Comparison of ENCODE assay signal across 9 mouse cellular contexts in the genomic region with DNA sequence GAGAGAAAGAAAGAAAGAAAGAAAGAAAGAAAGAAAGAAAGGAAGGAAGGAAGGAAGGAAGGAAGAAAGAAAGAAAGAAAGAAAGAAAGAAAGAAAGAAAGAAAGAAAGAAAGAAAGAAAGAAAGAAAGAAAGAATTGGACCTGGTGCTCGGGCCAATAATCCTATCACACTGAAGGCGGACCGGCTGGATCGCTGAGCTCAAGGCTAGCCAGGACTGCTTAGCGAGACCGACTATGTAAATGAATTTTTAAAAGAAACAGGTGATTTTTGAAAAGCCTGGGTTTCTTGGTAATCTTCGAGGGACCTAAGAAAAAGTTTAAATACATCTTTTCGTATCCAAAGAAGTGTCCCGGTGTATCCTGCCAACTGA. TPM values are rescaled to one million over a fixed set of nuclear protein-coding genes. Genes with fewer than 3 reads are reported as not detected.
DNase-seq lines count a peak whose midpoint lies in the region; ATAC-seq lines count a peak whose summit lies in the region.
"Not testable (repeated sequence)": the region's sequence is repeated elsewhere in the genome, so short reads cannot be mapped to it uniquely, and the experiment has no call there.
"Had no signal": no experiment of that assay in that cellular context is flagged by ENCODE, and none has a peak within 500 bp of the region (broad histone marks: within the 10 kb centered on the region; RNA-seq: fewer than 3 reads in every experiment).

No protein-coding gene starts in this region.

- H3K9me3 ChIP-seq in forebrain, embryonic 11.5 days (ENCODE audit: control insufficient read depth, low read length); heart, embryonic 14.5 days (ENCODE audit: control insufficient read depth, low read length); intestine, embryonic 15.5 days; limb, embryonic 15.5 days; neural tube, embryonic 13.5 days: not testable (repeated sequence)

- H3K4me2 ChIP-seq in forebrain, embryonic 11.5 days (ENCODE audit: low read depth, low read length, severe bottlenecking) = peak overlapping the region; percentile 34; the same call in 1 of the 2 replicates
- H3K4me2 ChIP-seq in heart, embryonic 14.5 days (ENCODE audit: low read length) = peak overlapping the region; percentile 57
- H3K4me2 ChIP-seq in intestine, embryonic 15.5 days (replicated peaks) = peak overlapping the region; percentile 49
- peak overlapping the region; percentile 39 for H3K4me2 ChIP-seq in limb, embryonic 15.5 days
- peak overlapping the region; percentile 51 for H3K4me2 ChIP-seq in neural tube, embryonic 13.5 days

- H3K27me3 ChIP-seq in forebrain, embryonic 11.5 days (ENCODE audit: control insufficient read depth, insufficient read depth, low read length); heart, embryonic 14.5 days (ENCODE audit: control insufficient read depth, insufficient read depth, low read length); intestine, embryonic 15.5 days (replicated peaks); limb, embryonic 15.5 days; neural tube, embryonic 13.5 days: not testable (repeated sequence)

- H3K27ac ChIP-seq in forebrain, embryonic 11.5 days (ENCODE audit: low read depth, low read length) = not testable (repeated sequence)
- peak overlapping the region in 1 of 2 experiments; percentile 99; a peak in 3 of 4 replicates for H3K27ac ChIP-seq in heart, embryonic 14.5 days (replicated peaks in 1 of 2; ENCODE audit: control insufficient read depth in 1 of 2, insufficient read depth in 1 of 2, low read depth in 2 of 2, low read length in 2 of 2)
- H3K27ac ChIP-seq in intestine, embryonic 15.5 days = peak overlapping the region; percentile 95
- H3K27ac ChIP-seq in limb, embryonic 15.5 days = peak overlapping the region; percentile 99
- H3K27ac ChIP-seq in neural tube, embryonic 13.5 days (replicated peaks) = peak overlapping the region; percentile 95

- ATAC-seq in cerebellum, adult (ENCODE audit: insufficient number of reproducible peaks, low FRiP score, low TSS enrichment) = peak; percentile 7; the same call in 1 of the 2 replicates
- peak; percentile 32 for ATAC-seq in forebrain, embryonic 11.5 days (replicated peaks; ENCODE audit: low FRiP score)
- ATAC-seq in heart, embryonic 14.5 days (ENCODE audit: insufficient number of reproducible peaks, insufficient read depth, low FRiP score, low read depth) = 0 out of 2 replicates have a peak, but pooled peaks have one; percentile 11
- ATAC-seq in intestine, embryonic 15.5 days = peak; percentile 61
- ATAC-seq in limb, embryonic 15.5 days (ENCODE audit: insufficient number of reproducible peaks, low FRiP score, low TSS enrichment, low read depth) = peak; percentile 7; the same call in 1 of the 2 replicates
- peak; percentile 3; the same call in 1 of the 2 replicates for ATAC-seq in megakaryocyte, adult 5-6 weeks (ENCODE audit: poor library complexity, severe bottlenecking)
- peak; percentile 47 for ATAC-seq in neural tube, embryonic 13.5 days (ENCODE audit: low read depth)

- not testable (repeated sequence) for DNase-seq in forebrain, embryonic 11.5 days (ENCODE audit: low spot score)

- 1% methylated on average over 9 of the region's 9 CpGs for WGBS in forebrain, embryonic 11.5 days
- under 1% methylated on average over 9 of the region's 9 CpGs for WGBS in heart, embryonic 14.5 days
- WGBS in intestine, embryonic 15.5 days = 1% methylated on average over 9 of the region's 9 CpGs
- under 1% methylated on average over 9 of the region's 9 CpGs for WGBS in limb, embryonic 15.5 days
- 1% methylated on average over 9 of the region's 9 CpGs for WGBS in neural tube, embryonic 13.5 days

- peak overlapping the region; percentile 41 for H3K9ac ChIP-seq in forebrain, embryonic 11.5 days (ENCODE audit: low read length)
- H3K9ac ChIP-seq in heart, embryonic 14.5 days (ENCODE audit: low read length) = peak overlapping the region; percentile 100
- peak overlapping the region; percentile 23; the same call in 1 of the 2 replicates for H3K9ac ChIP-seq in intestine, embryonic 15.5 days
- H3K9ac ChIP-seq in limb, embryonic 15.5 days = not testable (repeated sequence)
- peak overlapping the region; percentile 66; the same call in 1 of the 2 replicates for H3K9ac ChIP-seq in neural tube, embryonic 13.5 days

- peak overlapping the region; percentile 100 for H3K4me3 ChIP-seq in forebrain, embryonic 11.5 days (ENCODE audit: low read depth, low read length)
- peak overlapping the region; percentile 43 to 98 for H3K4me3 ChIP-seq in heart, embryonic 14.5 days (ENCODE audit: control insufficient read depth in 1 of 2, insufficient read depth in 1 of 2, low read depth in 1 of 2, low read length in 2 of 2)
- H3K4me3 ChIP-seq in intestine, embryonic 15.5 days (replicated peaks) = peak overlapping the region; percentile 97
- H3K4me3 ChIP-seq in limb, embryonic 15.5 days = peak overlapping the region; percentile 95
- peak overlapping the region; percentile 98 for H3K4me3 ChIP-seq in neural tube, embryonic 13.5 days

- not testable (repeated sequence) for H3K4me1 ChIP-seq in forebrain, embryonic 11.5 days (replicated peaks; ENCODE audit: control insufficient read depth, insufficient read depth, low read length); heart, embryonic 14.5 days (ENCODE audit: control insufficient read depth in 2 of 2, insufficient read depth in 2 of 2, low read length in 2 of 2); intestine, embryonic 15.5 days (replicated peaks)
- peaks cover 18% of the 10 kb centered on the region for H3K4me1 ChIP-seq in limb, embryonic 15.5 days
- H3K4me1 ChIP-seq in neural tube, embryonic 13.5 days (replicated peaks) = peaks cover 18% of the 10 kb centered on the region

- H3K36me3 ChIP-seq in forebrain, embryonic 11.5 days (ENCODE audit: control insufficient read depth, insufficient read depth, low read length) = peaks cover 12% of the 10 kb centered on the region
- peaks cover 35% of the 10 kb centered on the region for H3K36me3 ChIP-seq in heart, embryonic 14.5 days (ENCODE audit: control insufficient read depth, insufficient read depth, low read length)
- H3K36me3 ChIP-seq in intestine, embryonic 15.5 days = peaks cover 14% of the 10 kb centered on the region
- H3K36me3 ChIP-seq in limb, embryonic 15.5 days = peaks cover 28% of the 10 kb centered on the region
- H3K36me3 ChIP-seq in neural tube, embryonic 13.5 days = peaks cover 25% of the 10 kb centered on the region

RNA-seq across cellular contexts. Expression of a gene that starts 0.4 kb away (rescaled TPM):
- 436 and 461 TPM in 2 replicates for polyA plus RNA-seq in forebrain, embryonic 11.5 days (2014; fragmentation: Nextera tagmentation; extraction: Ambion mirVana)
- polyA plus RNA-seq in heart, embryonic 14.5 days (2014; fragmentation: Nextera tagmentation; extraction: Ambion mirVana) = 208 and 242 TPM in 2 replicates
- polyA plus RNA-seq in intestine, embryonic 15.5 days (2015; fragmentation: Nextera tagmentation; extraction: Ambion mirVana) = 515 and 607 TPM in 2 replicates
- 566 and 598 TPM in 2 replicates for polyA plus RNA-seq in limb, embryonic 15.5 days (2015; fragmentation: Nextera tagmentation; extraction: Ambion mirVana)
- total RNA-seq in megakaryocyte, adult 5-6 weeks (2015) = 248 and 262 TPM in 2 replicates
- total RNA-seq in megakaryocyte, adult 5-6 weeks (2017) = 673 and 674 TPM in 2 replicates
- 427 and 477 TPM in 2 replicates for polyA plus RNA-seq in neural tube, embryonic 13.5 days (2015; fragmentation: Nextera tagmentation; extraction: Ambion mirVana)

RNA-seq across cellular contexts. Expression of a gene that starts 23.6 kb away (rescaled TPM):
- polyA plus RNA-seq in forebrain, embryonic 11.5 days (2014; fragmentation: Nextera tagmentation; extraction: Ambion mirVana) = 0.63 and 0.67 TPM in 2 replicates
- polyA plus RNA-seq in heart, embryonic 14.5 days (2014; fragmentation: Nextera tagmentation; extraction: Ambion mirVana) = 0.58 and 0.74 TPM in 2 replicates
- 0.36 and 0.47 TPM in 2 replicates for polyA plus RNA-seq in intestine, embryonic 15.5 days (2015; fragmentation: Nextera tagmentation; extraction: Ambion mirVana)
- polyA plus RNA-seq in limb, embryonic 15.5 days (2015; fragmentation: Nextera tagmentation; extraction: Ambion mirVana) = 0.41 and 0.82 TPM in 2 replicates
- not detected in 2 replicates for total RNA-seq in megakaryocyte, adult 5-6 weeks (2015)
- total RNA-seq in megakaryocyte, adult 5-6 weeks (2017) = not detected in 2 replicates
- 0.18 and 0.96 TPM in 2 replicates for polyA plus RNA-seq in neural tube, embryonic 13.5 days (2015; fragmentation: Nextera tagmentation; extraction: Ambion mirVana)
- total RNA-seq: heart, adult 18-20 months; left cerebral cortex, adult 18-20 months had no signal

Comparison
In these comparisons a context has a peak if more than half of its experiments do, and no peak if none do; other contexts are left out.
1. ATAC-seq: peak in every context shown above with its lines; median percentile 61 in intestine, embryonic 15.5 days; 47 in neural tube, embryonic 13.5 days; 32 in forebrain, embryonic 11.5 days; 11 in heart, embryonic 14.5 days; 7 in cerebellum, adult; 7 in limb, embryonic 15.5 days; 3 in megakaryocyte, adult 5-6 weeks.